8 mouse cellular contexts compared by ENCODE assay signal in the genomic region with DNA sequence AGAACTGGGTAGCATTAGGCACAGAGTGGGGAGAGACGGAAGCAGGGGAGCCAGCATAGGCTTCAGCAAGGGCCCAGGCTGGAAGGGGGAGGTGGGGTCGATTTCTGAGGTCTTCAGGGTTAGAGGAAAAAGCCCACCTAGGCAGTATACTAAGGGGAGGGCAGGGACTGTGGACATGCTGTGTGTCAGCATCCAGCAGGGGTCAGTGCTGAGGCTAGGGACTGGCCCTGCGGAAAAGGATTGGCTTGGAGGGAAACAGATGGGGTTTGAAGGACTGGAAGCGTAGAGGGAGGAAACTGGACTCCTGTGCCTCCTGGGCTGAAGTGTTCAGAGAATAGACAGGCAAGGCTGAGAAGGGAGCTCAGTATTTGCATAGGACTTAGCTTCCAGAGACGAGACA.
DNase-seq lines count a peak whose midpoint lies in the region; ATAC-seq and TF ChIP-seq lines count a peak whose summit lies in the region.

No protein-coding gene starts in this region.

- no peaks in the 10 kb centered on the region for H3K9me3 ChIP-seq in intestine, postnatal 0 days (ENCODE audit: control insufficient read depth)
- no peaks in the 10 kb centered on the region for H3K9me3 ChIP-seq in lung, embryonic 15.5 days

- DNase-seq in spleen, adult 2 months (ENCODE audit: low read depth in 1 of 2, low spot score in 2 of 2): no peak
- no peak for DNase-seq in spleen, postnatal 14 days (ENCODE audit: low spot score in 2 of 2)
- DNase-seq in cerebellum, postnatal 25 days: peak; percentile 46 to 68
- DNase-seq in gastrocnemius, postnatal 25 days: peak; percentile 44
- peak; percentile 63 for DNase-seq in retina, embryonic 14.5 days (ENCODE audit: low spot score)
- DNase-seq in layer of hippocampus, adult 9-11 months: no peak

- no peak overlapping the region for H3K4me2 ChIP-seq in intestine, postnatal 0 days (replicated peaks; ENCODE audit: low read depth)
- no peak overlapping the region for H3K4me2 ChIP-seq in lung, embryonic 15.5 days

- 49% methylated on average over 5 of the region's 5 CpGs for WGBS in spleen, adult 2 months
- WGBS in intestine, postnatal 0 days: 30% methylated on average over 5 of the region's 5 CpGs
- WGBS in lung, embryonic 15.5 days: 32% methylated on average over 5 of the region's 5 CpGs

- no peak for ATAC-seq in intestine, postnatal 0 days
- ATAC-seq in lung, embryonic 15.5 days (ENCODE audit: borderline replicate concordance, extremely low read depth, low FRiP score, low TSS enrichment): 0 out of 2 replicates have a peak, but pooled peaks have one; percentile 43

- no peaks in the 10 kb centered on the region for H3K27me3 ChIP-seq in spleen, adult 2 months (ENCODE audit: control insufficient read depth, insufficient read depth, low read length)
- H3K27me3 ChIP-seq in intestine, postnatal 0 days (replicated peaks; ENCODE audit: control insufficient read depth, insufficient read depth, low read length): no peaks in the 10 kb centered on the region
- H3K27me3 ChIP-seq in lung, embryonic 15.5 days: no peaks in the 10 kb centered on the region

- no peak overlapping the region for H3K4me3 ChIP-seq in spleen, adult 2 months (ENCODE audit: extremely low read depth, insufficient read depth, insufficient read length)
- no peak overlapping the region for H3K4me3 ChIP-seq in intestine, postnatal 0 days (ENCODE audit: low read depth, low read length)
- no peak overlapping the region for H3K4me3 ChIP-seq in lung, embryonic 15.5 days

- peaks cover 32% of the 10 kb centered on the region for H3K36me3 ChIP-seq in spleen, adult 2 months (ENCODE audit: control insufficient read depth, insufficient read depth, low read length)
- H3K36me3 ChIP-seq in intestine, postnatal 0 days (ENCODE audit: control insufficient read depth, insufficient read depth): peaks cover 16% of the 10 kb centered on the region; the same call in 1 of the 2 replicates
- 0 out of 2 replicates have a peak, but pooled peaks cover 5% of the 10 kb centered on the region for H3K36me3 ChIP-seq in lung, embryonic 15.5 days

- TF ChIP-seq CTCF in spleen, adult 2 months (IDR thresholded peaks at IDR 0.05; ENCODE audit: extremely low read depth, insufficient read depth, insufficient read length, insufficient replicate concordance): peak; percentile 32; the same call in 1 of the 2 replicates
- peak; percentile 96 for TF ChIP-seq CTCF in intestine, postnatal 0 days (IDR thresholded peaks at IDR 0.05; ENCODE audit: low read depth)

- no peak overlapping the region for H3K27ac ChIP-seq in spleen, adult 2 months (ENCODE audit: insufficient read depth, low read length)
- peak overlapping the region; percentile 94 for H3K27ac ChIP-seq in intestine, postnatal 0 days (ENCODE audit: low read depth, low read length)
- H3K27ac ChIP-seq in lung, embryonic 15.5 days: peak overlapping the region; percentile 67

- no peak for TF ChIP-seq POLR2A in spleen, adult 2 months (IDR thresholded peaks at IDR 0.05; ENCODE audit: low read depth, low read length)

- H3K4me1 ChIP-seq in spleen, adult 2 months (ENCODE audit: control insufficient read depth, insufficient read depth, insufficient read length): no peaks in the 10 kb centered on the region
- peaks cover 13% of the 10 kb centered on the region; the same call in 1 of the 2 replicates for H3K4me1 ChIP-seq in intestine, postnatal 0 days (replicated peaks; ENCODE audit: control insufficient read depth, insufficient read depth, low read length)
- peaks cover 22% of the 10 kb centered on the region for H3K4me1 ChIP-seq in lung, embryonic 15.5 days

- H3K9ac ChIP-seq in intestine, postnatal 0 days (ENCODE audit: low read depth, low read length): no peak overlapping the region
- no peak overlapping the region for H3K9ac ChIP-seq in lung, embryonic 15.5 days

Comparison
In these comparisons a context has a peak if more than half of its experiments do, and no peak if none do; other contexts are left out.
1. DNase-seq: peak in cerebellum, postnatal 25 days (2 of 2), gastrocnemius, postnatal 25 days (single experiment) and retina, embryonic 14.5 days (single experiment); none in spleen, adult 2 months (0 of 2), spleen, postnatal 14 days (0 of 2) and layer of hippocampus, adult 9-11 months (single experiment).